Mouse (Mus musculus) midbrain, embryonic 15.5 days (tissue): ENCODE measurements around the gene Cntn6. TPM values are rescaled to one million over a fixed set of nuclear protein-coding genes. Genes with fewer than 3 reads are reported as not detected.

Experiments
- ATAC-seq: fragments of 200-750 bp; cut with Nextera tagmentation; replicated peaks from 2 replicates; pipeline ENCODE4 v1.8.0; 2017; ENCODE audit warnings: moderate TSS enrichment
- H3K27ac ChIP-seq: fragments of 300-500 bp; sonication (generic); 2 replicates; pipeline ENCODE4 v1.5.1; 2015; ENCODE audit warnings: mild to moderate bottlenecking, inconsistent platforms
- H3K27me3 ChIP-seq: fragments of 300-500 bp; sonication (generic); replicated peaks from 2 replicates; pipeline ENCODE4 v1.6.1; 2015; ENCODE audit warnings: inconsistent platforms
- H3K36me3 ChIP-seq: fragments of 300-500 bp; sonication (generic); replicated peaks from 2 replicates; pipeline ENCODE4 v1.6.1; 2015; ENCODE audit warnings: inconsistent platforms
- H3K4me1 ChIP-seq: fragments of 300-500 bp; sonication (generic); 2 replicates; pipeline ENCODE4 v1.6.1; 2015; ENCODE audit warnings: inconsistent platforms
- H3K4me2 ChIP-seq: fragments of 300-500 bp; sonication (generic); 2 replicates; pipeline ENCODE4 v1.6.1; 2015; ENCODE audit warnings: inconsistent platforms, mild to moderate bottlenecking, moderate library complexity
- H3K4me3 ChIP-seq: fragments of 300-500 bp; sonication (generic); 2 replicates; pipeline ENCODE4 v1.5.1; 2015; ENCODE audit warnings: mild to moderate bottlenecking, inconsistent platforms
- H3K9ac ChIP-seq: fragments of 300-500 bp; sonication (generic); 2 replicates; pipeline ENCODE4 v1.6.1; 2015; ENCODE audit warnings: mild to moderate bottlenecking, inconsistent platforms
- H3K9me3 ChIP-seq: fragments of 300-500 bp; sonication (generic); 2 replicates; pipeline ENCODE4 v1.6.1; 2016; ENCODE audit warnings: inconsistent platforms
- WGBS: fragments of 180-500 bp; shearing (Covaris S2); methylation state at CpG from one replicate; pipeline ENCODE4 v1.1.7; 2015; ENCODE audit warnings: mixed read lengths; 5-methylcytosine and 5-hydroxymethylcytosine counted together
- polyA plus RNA-seq: library from polyadenylated mRNA; unstranded; fragments of >200 nt; fragmentation: Nextera tagmentation; extraction: Ambion mirVana; gene quantifications from 2 replicates; pipeline ENCODE4 v1.2.1, GENCODE M21; 2015

Cntn6 gene
- polyA plus RNA-seq, 1 experiment from 2014 or later: 12.3 TPM

DNA sequence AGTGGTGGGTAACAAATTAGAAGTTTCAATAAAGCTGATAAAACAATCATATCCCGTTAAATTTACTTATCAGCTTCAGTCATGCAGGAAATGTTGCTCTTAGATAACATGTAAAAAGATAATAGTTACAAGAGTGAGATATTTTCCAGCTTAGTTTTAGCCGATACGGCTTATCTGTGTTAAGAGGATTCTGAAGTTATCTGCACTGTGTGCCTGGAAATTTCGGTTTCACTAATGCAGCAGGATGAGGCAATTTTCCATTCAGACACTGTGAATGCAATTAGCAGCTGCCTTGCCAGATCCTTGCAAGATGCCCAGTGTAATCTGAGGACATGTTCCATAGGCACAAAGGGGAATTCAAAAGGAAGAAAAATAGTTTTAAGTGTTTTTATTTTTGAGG is 315.9 kb downstream of the Cntn6 start:
- Histone ChIP-seq H3K4me2 (no peak overlapping the region), H3K9me3 (no peaks in the 10 kb centered on the region), H3K27ac (no peak overlapping the region), H3K9ac (no peak overlapping the region), H3K4me1 (no peaks in the 10 kb centered on the region), H3K4me3 (no peak overlapping the region), H3K27me3 (no peaks in the 10 kb centered on the region), H3K36me3 (no peaks in the 10 kb centered on the region)
- ATAC-seq: no peak
- WGBS: 38% methylated on average over 4 of the region's 4 CpGs

DNA sequence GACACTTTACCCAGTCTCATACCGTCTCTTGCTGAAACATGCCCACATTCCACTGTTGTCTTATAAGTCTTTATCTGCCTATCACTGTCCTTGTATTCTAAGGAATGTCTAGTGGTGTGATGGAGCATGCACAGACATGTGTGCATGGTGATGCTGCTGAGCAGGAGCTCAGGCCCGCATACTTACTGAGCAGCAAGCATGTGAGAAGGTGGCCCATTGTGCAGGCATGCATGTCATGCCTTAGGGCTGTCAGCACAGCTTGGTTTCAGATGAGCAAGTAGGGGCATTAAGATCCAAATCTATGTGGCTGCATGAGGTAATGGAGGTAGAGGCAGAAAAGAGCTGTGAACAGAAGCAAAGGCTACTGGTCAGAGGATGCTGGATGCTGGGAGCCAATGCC is 323.0 kb downstream of the Cntn6 start:
- WGBS: 88% methylated on average over 2 of the region's 2 CpGs
- no peak for ATAC-seq
- no peaks in the 10 kb centered on the region for H3K4me1 ChIP-seq
- H3K27me3 ChIP-seq: no peaks in the 10 kb centered on the region
- H3K9ac ChIP-seq: no peak overlapping the region
- no peak overlapping the region for H3K27ac ChIP-seq
- no peaks in the 10 kb centered on the region for H3K36me3 ChIP-seq
- H3K9me3 ChIP-seq: no peaks in the 10 kb centered on the region
- H3K4me3 ChIP-seq: no peak overlapping the region
- H3K4me2 ChIP-seq: no peak overlapping the region

DNA sequence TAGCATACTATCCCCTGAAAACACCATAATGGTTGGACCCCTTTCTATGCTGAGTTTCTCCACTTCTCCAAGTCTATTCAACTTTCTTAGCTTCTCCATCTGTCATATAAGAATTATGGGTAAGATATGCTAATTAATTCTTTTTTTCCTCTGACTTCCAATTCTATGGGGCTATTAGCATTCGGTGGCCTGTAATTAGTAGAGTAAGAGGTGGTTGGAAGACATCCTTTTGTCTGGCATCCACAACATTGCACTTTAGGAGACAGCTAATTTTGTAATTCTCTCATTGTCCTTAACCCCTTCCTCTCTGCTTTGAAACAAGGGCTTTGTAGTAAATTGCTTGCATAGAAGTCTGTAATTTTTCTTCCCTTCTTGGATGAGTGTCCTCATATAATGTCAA is 387.1 kb downstream of the Cntn6 start:
- Histone ChIP-seq H3K9me3 (no peaks in the 10 kb centered on the region), H3K4me1 (no peaks in the 10 kb centered on the region), H3K4me3 (no peak overlapping the region), H3K36me3 (no peaks in the 10 kb centered on the region), H3K9ac (no peak overlapping the region), H3K4me2 (no peak overlapping the region), H3K27ac (no peak overlapping the region), H3K27me3 (no peaks in the 10 kb centered on the region)
- WGBS: 51% methylated on average over 1 of the region's 1 CpGs
- no peak for ATAC-seq

DNA sequence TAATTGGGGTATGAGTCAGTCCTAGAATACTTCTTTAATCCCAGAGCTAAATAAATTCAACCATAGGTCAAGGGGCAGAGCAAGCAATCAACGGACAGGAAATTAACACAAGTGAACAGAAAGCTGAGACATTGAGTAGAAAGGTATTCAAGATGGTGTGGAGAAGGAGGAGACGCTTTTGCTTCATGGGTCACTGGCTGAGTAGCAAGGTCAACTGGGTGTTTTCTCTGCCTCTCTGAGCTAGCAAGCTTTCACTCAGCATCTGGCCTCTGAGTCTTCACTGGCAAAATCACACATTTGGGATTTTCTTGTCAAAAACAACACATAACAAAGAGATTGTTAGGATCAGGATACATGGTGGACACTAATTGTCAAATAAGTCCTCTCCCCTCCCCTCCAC is 391.4 kb downstream of the Cntn6 start:
- Histone ChIP-seq H3K9me3 (no peaks in the 10 kb centered on the region), H3K36me3 (no peaks in the 10 kb centered on the region), H3K27me3 (no peaks in the 10 kb centered on the region), H3K4me2 (no peak overlapping the region), H3K9ac (no peak overlapping the region), H3K4me3 (no peak overlapping the region), H3K27ac (no peak overlapping the region), H3K4me1 (no peaks in the 10 kb centered on the region)
- no peak for ATAC-seq
- 28% methylated on average over 2 of the region's 2 CpGs for WGBS

DNA sequence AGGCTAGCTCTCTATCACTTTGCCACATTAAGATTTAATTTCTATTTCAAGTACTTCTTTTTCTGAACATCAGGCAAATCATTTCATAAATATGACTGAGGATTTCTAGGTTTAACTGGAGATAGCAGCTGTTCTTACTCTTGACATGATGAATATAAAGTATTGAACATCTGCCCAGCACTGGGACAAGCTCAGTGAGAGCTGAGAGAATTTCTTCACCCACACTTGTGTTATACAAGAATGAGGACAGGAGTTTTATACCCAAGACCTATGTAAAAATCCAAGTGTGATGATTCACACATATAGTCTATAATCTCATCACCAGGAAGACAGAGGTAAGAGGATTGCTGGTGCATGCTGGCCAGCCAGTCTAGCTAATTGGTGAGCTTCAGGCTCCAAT is 393.2 kb downstream of the Cntn6 start:
- ATAC-seq: no peak
- H3K4me2 ChIP-seq: no peak overlapping the region
- H3K27me3 ChIP-seq: no peaks in the 10 kb centered on the region
- no peaks in the 10 kb centered on the region for H3K4me1 ChIP-seq
- no peak overlapping the region for H3K27ac ChIP-seq
- no peak overlapping the region for H3K9ac ChIP-seq
- no peaks in the 10 kb centered on the region for H3K9me3 ChIP-seq
- H3K36me3 ChIP-seq: no peaks in the 10 kb centered on the region
- H3K4me3 ChIP-seq: no peak overlapping the region

DNA sequence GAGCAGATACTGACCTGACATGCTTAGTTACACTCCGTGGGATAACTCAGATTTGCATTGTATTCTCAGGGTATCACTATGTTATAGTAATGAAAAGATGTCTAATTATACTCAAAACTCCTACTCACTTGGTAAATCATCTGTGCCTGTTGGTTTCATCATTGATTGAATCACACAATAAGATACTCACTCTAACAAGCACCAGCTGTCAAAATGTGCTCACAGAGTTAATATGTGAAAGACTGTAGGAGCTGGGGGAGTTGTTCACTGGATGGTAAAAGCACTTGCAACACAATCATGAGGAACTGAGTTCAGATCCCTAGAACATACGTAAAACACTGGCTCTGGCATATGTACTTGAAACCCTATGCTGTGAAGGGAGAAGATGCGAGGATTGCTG is 398.5 kb downstream of the Cntn6 start:
- WGBS: 93% methylated on average over 3 of the region's 3 CpGs
- H3K4me2 ChIP-seq: no peak overlapping the region
- no peaks in the 10 kb centered on the region for H3K9me3 ChIP-seq
- H3K9ac ChIP-seq: no peak overlapping the region
- H3K27ac ChIP-seq: no peak overlapping the region
- no peaks in the 10 kb centered on the region for H3K27me3 ChIP-seq
- H3K4me1 ChIP-seq: no peaks in the 10 kb centered on the region
- H3K36me3 ChIP-seq: no peaks in the 10 kb centered on the region
- no peak for ATAC-seq
- H3K4me3 ChIP-seq: no peak overlapping the region
